Mouse (Mus musculus) C2C12 (cell line): Measurements from ENCODE around the gene Prdx3.

Source experiments
- CEBPB ChIP-seq: IDR thresholded peaks from one replicate; pipeline ENCODE4 v1.6.1; 2011; ENCODE audit warnings: low read depth, mild to moderate bottlenecking, control low read depth, moderate library complexity
- CTCF ChIP-seq: IDR thresholded peaks from one replicate; pipeline ENCODE4 v1.5.1; 2011; ENCODE audit not compliant: control insufficient read depth, insufficient read depth, insufficient read length
- MAX ChIP-seq: IDR thresholded peaks from one replicate; pipeline ENCODE4 v1.6.1; 2011; ENCODE audit warnings: mild to moderate bottlenecking, control low read depth
- USF1 ChIP-seq: IDR thresholded peaks from one replicate; pipeline ENCODE4 v1.6.1; 2011; ENCODE audit warnings: low read depth, mild to moderate bottlenecking, control low read depth, moderate library complexity

DNA sequence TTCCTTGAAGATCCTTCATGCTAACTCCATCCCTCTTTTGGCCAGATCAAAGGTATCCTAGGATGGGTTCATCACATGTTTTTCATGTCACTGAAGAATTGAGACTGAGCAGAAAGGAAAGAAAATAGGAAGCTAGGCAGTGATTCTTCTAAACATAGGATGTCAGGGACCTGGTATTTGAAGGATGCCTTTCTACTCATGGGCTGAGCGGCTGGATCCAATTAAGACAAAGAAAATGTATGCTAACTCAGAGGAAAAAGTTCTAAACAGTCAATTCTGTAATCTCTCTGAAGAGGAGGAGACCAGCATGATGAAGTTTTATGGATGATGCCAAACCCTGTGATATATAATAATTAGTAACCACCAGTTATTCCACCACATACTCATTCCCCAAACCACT, 28.8 kb upstream of the Prdx3 start:
- TF ChIP-seq CTCF: no peak
- no peak for TF ChIP-seq MAX
- no peak for TF ChIP-seq CEBPB
- no peak for TF ChIP-seq USF1
